Mouse (Mus musculus) naive thymus-derived CD4-positive, alpha-beta T cell, adult 2 months (primary cell): ENCODE results near the gene Stab1.

ENCODE experiments used
- DNase-seq: peaks from one replicate; pipeline ENCODE4 v3.0.0-alpha.2; 2011; ENCODE audit warnings: low read depth

The Stab1 gene

GRCm38 (mm10) chr14:31131272-31131821 lies 37.1 kb downstream of the Stab1 start:
- peak; percentile 43 for DNase-seq

GRCm38 (mm10) chr14:31130236-31131220 lies 37.9 kb downstream of the Stab1 start, which contains the start of gene Nt5dc2:
Nt5dc2 (plus strand) TSS chr14:31131053.
- peak; percentile 67 for DNase-seq

GRCm38 (mm10) chr14:31129326-31130235 lies 38.9 kb downstream of the Stab1 start:
- peak; percentile 41 for DNase-seq

- DNase-seq, result peak; percentile 99
Observed at GRCm38 (mm10) chr14:31128826-31129219, 39.6 kb downstream of the Stab1 start, which contains the start of gene Smim4. Smim4 (minus strand) TSS chr14:31128956.

- DNase-seq, result peak; percentile 77
Observed at GRCm38 (mm10) chr14:31128101-31128825, 40.2 kb downstream of the Stab1 start.

GRCm38 (mm10) chr14:31126826-31127225 lies 41.6 kb downstream of the Stab1 start:
- DNase-seq, result no peak

GRCm38 (mm10) chr14:31125106-31126075 lies 43.0 kb downstream of the Stab1 start:
- no peak for DNase-seq

- DNase-seq, result no peak
Observed at GRCm38 (mm10) chr14:31115522-31115921, 52.9 kb downstream of the Stab1 start.

GRCm38 (mm10) chr14:31114011-31114410 lies 54.4 kb downstream of the Stab1 start:
- no peak for DNase-seq

GRCm38 (mm10) chr14:31112187-31112586 lies 56.3 kb downstream of the Stab1 start:
- no peak for DNase-seq

GRCm38 (mm10) chr14:31110613-31111012 lies 57.8 kb downstream of the Stab1 start:
- no peak for DNase-seq

GRCm38 (mm10) chr14:31105156-31105555 lies 63.3 kb downstream of the Stab1 start:
- DNase-seq, result no peak

GRCm38 (mm10) chr14:31089918-31090317 lies 78.5 kb downstream of the Stab1 start:
- DNase-seq, result peak; percentile 16
